Mouse (Mus musculus) neural tube, postnatal 0 days (tissue): Measurements from ENCODE around the gene Atp5c1. TPM values are rescaled to one million over a fixed set of nuclear protein-coding genes. Genes with fewer than 3 reads are reported as not detected.

Source experiments
- polyA plus RNA-seq: library from polyadenylated mRNA; unstranded; fragments of >200 nt; fragmentation: Nextera tagmentation; extraction: Ambion mirVana; gene quantifications from 2 replicates; pipeline ENCODE4 v1.2.1, GENCODE M21; 2015

Atp5c1 gene
- 708 and 751 TPM in 2 replicates for polyA plus RNA-seq

DNA sequence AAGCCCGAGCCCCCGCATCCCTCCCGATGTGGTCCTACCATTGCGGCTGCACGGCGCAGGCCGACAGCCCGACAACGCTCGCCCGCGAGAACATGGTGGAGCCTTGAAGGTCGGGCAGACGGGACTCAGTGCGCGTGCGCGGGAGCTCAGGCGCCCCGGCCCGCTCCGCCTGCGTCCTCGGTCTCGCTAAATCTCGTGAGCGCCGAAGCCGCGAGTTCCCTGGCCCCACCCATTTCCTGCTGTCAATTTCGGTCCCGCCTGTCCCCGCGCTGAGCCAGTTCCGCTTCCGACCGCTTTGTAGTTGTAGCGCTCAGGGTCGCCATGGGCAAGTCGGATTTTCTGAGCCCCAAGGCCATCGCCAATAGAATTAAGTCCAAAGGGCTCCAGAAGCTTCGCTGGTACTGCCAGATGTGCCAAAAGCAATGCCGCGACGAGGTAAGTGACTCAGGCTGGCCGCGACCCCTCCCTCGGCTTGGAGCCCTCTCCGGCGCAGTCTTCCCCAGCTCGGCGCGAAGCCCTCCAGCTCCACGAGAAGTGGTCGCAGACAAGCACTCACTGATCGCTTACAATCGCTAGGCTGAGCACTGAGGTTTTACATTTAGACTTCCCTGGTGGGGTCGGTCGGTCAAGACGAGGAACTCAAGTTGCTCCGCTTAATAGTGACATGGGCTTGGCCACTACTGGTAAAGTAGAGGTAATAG lies at the start of gene Atp5c1, which contains the start of gene Kin:
Gene Atp5c1 (minus strand): TSS at position 201 of the 701 bp plus-strand sequence.
Gene Kin (plus strand): TSS at position 284 of the 701 bp plus-strand sequence.

DNA sequence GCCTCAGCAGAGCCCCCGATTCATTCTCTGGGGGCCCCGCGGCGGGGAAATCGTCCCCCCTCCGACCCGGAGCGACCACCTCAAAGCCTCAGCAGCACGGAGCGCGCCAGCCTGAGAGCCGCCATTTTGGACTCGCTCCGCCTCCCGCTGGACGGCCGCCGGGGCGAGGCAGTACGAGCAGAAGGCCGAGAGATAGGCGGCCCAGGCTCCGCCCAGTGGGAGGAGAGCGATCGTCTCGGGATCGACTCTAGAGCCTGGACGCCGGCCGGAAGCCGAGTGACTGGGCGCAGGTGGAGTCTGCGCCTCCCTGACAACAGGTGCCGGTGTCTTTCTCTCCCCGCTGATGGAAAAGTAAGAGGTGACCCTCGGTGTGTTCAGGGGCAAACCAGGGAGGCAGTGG lies 31.8 kb downstream of the Atp5c1 start, which contains the start of gene Taf3:
Gene Taf3 (minus strand): TSS at position 136 of the 400 bp plus-strand sequence.

Other genes with a start within 250 kb of the Atp5c1 start
- gene 4930412O13Rik, start 199.3 kb downstream of the Atp5c1 start, polyA plus RNA-seq: not detected in 2 replicates
- 0.54 TPM in 1 of 2 replicates, not detected in the other for gene 9230102O04Rik, start 191.0 kb downstream of the Atp5c1 start, polyA plus RNA-seq
- 5.2 and 5.3 TPM in 2 replicates for gene Gata3, start 190.5 kb downstream of the Atp5c1 start, polyA plus RNA-seq
- 9.7 and 11.0 TPM in 2 replicates for gene Taf3, start 31.9 kb downstream of the Atp5c1 start, polyA plus RNA-seq
- gene Kin, start 83 bp upstream of the Atp5c1 start, polyA plus RNA-seq: 22.0 and 24.7 TPM in 2 replicates
- gene Itih2, start 50.9 kb upstream of the Atp5c1 start, polyA plus RNA-seq: 3.9 and 6.2 TPM in 2 replicates
- 12.3 and 13.5 TPM in 2 replicates for gene Itih5, start 73.1 kb upstream of the Atp5c1 start, polyA plus RNA-seq